Mouse (Mus musculus): ENCODE measurements around the gene Bace1. TPM values are rescaled to one million over a fixed set of nuclear protein-coding genes. Genes with fewer than 3 reads are reported as not detected.
A peak's percentile ranks its signal among the peaks of the same experiment; 100 is the strongest.

Bace1 gene
- polyA plus RNA-seq, 1 experiment from 2014 or later, result 56.5 TPM

GRCm38 (mm10) chr9:45853695-45854094 lies 15.3 kb downstream of the Bace1 start:
- Histone ChIP-seq H3K27me3 (replicated peaks) (no peaks in the 10 kb centered on the region), H3K9me3 (no peaks in the 10 kb centered on the region), H3K9ac (no peak overlapping the region), H3K27ac (no peak overlapping the region), H3K36me3 (replicated peaks) (peaks cover 34% of the 10 kb centered on the region), H3K4me2 (no peak overlapping the region), H3K4me1 (peaks cover 10% of the 10 kb centered on the region), H3K4me3 (no peak overlapping the region)
- no peak for ATAC-seq (replicated peaks)
- WGBS, result 96% methylated on average over 2 of the region's 2 CpGs

GRCm38 (mm10) chr9:45854136-45854535 lies 15.8 kb downstream of the Bace1 start:
- Histone ChIP-seq H3K36me3 (replicated peaks) (peaks cover 37% of the 10 kb centered on the region), H3K9me3 (no peaks in the 10 kb centered on the region), H3K4me2 (no peak overlapping the region), H3K4me1 (peaks cover 10% of the 10 kb centered on the region), H3K9ac (no peak overlapping the region), H3K27ac (no peak overlapping the region), H3K27me3 (replicated peaks) (no peaks in the 10 kb centered on the region), H3K4me3 (no peak overlapping the region)
- ATAC-seq (replicated peaks), result no peak
- 81% methylated on average over 1 of the region's 1 CpGs for WGBS

GRCm38 (mm10) chr9:45859364-45859763 lies 21.0 kb downstream of the Bace1 start:
- no peak overlapping the region for H3K27ac ChIP-seq
- no peak overlapping the region for H3K4me2 ChIP-seq
- peaks cover 68% of the 10 kb centered on the region for H3K36me3 ChIP-seq (replicated peaks)
- no peak overlapping the region for H3K4me3 ChIP-seq
- H3K27me3 ChIP-seq (replicated peaks), result no peaks in the 10 kb centered on the region
- H3K4me1 ChIP-seq, result no peaks in the 10 kb centered on the region
- WGBS, result 93% methylated on average over 10 of the region's 10 CpGs
- no peaks in the 10 kb centered on the region for H3K9me3 ChIP-seq
- ATAC-seq (replicated peaks), result no peak
- no peak overlapping the region for H3K9ac ChIP-seq

- H3K9me3 ChIP-seq, result no peaks in the 10 kb centered on the region
- H3K4me1 ChIP-seq, result no peaks in the 10 kb centered on the region
- H3K27ac ChIP-seq, result no peak overlapping the region
- H3K36me3 ChIP-seq (replicated peaks), result peaks cover 69% of the 10 kb centered on the region
- H3K4me3 ChIP-seq, result no peak overlapping the region
- H3K9ac ChIP-seq, result no peak overlapping the region
- H3K4me2 ChIP-seq, result no peak overlapping the region
- WGBS, result 89% methylated on average over 7 of the region's 7 CpGs
- H3K27me3 ChIP-seq (replicated peaks), result no peaks in the 10 kb centered on the region
- no peak for ATAC-seq (replicated peaks)
These were observed 23.4 kb downstream of the Bace1 start for GRCm38 (mm10) chr9:45861813-45862212.

- no peak for ATAC-seq (replicated peaks)
- no peaks in the 10 kb centered on the region for H3K4me1 ChIP-seq
- no peak overlapping the region for H3K9ac ChIP-seq
- no peak overlapping the region for H3K27ac ChIP-seq
- WGBS, result 95% methylated on average over 3 of the region's 3 CpGs
- H3K27me3 ChIP-seq (replicated peaks), result no peaks in the 10 kb centered on the region
- H3K36me3 ChIP-seq (replicated peaks), result peaks cover 58% of the 10 kb centered on the region
- no peaks in the 10 kb centered on the region for H3K9me3 ChIP-seq
- H3K4me2 ChIP-seq, result no peak overlapping the region
- H3K4me3 ChIP-seq, result no peak overlapping the region
These were observed 30.8 kb downstream of the Bace1 start for GRCm38 (mm10) chr9:45869181-45869580.

GRCm38 (mm10) chr9:45870265-45870664 lies 31.9 kb downstream of the Bace1 start:
- H3K4me1 ChIP-seq, result no peaks in the 10 kb centered on the region
- H3K9me3 ChIP-seq, result no peaks in the 10 kb centered on the region
- no peak for ATAC-seq (replicated peaks)
- WGBS, result 95% methylated on average over 3 of the region's 3 CpGs
- no peak overlapping the region for H3K4me2 ChIP-seq
- no peaks in the 10 kb centered on the region for H3K27me3 ChIP-seq (replicated peaks)
- no peak overlapping the region for H3K4me3 ChIP-seq
- no peak overlapping the region for H3K9ac ChIP-seq
- H3K27ac ChIP-seq, result no peak overlapping the region
- H3K36me3 ChIP-seq (replicated peaks), result peaks cover 60% of the 10 kb centered on the region

- Histone ChIP-seq H3K4me2 (no peak overlapping the region), H3K27ac (no peak overlapping the region), H3K4me1 (no peaks in the 10 kb centered on the region), H3K9ac (no peak overlapping the region), H3K9me3 (no peaks in the 10 kb centered on the region), H3K36me3 (replicated peaks) (peaks cover 29% of the 10 kb centered on the region), H3K4me3 (no peak overlapping the region), H3K27me3 (replicated peaks) (no peaks in the 10 kb centered on the region)
- ATAC-seq (replicated peaks), result no peak
- 91% methylated on average over 2 of the region's 2 CpGs for WGBS
These were observed 39.5 kb downstream of the Bace1 start for GRCm38 (mm10) chr9:45877928-45878327.

- H3K27ac ChIP-seq, result no peak overlapping the region
- no peak overlapping the region for H3K4me3 ChIP-seq
- H3K9me3 ChIP-seq, result no peaks in the 10 kb centered on the region
- no peaks in the 10 kb centered on the region for H3K27me3 ChIP-seq (replicated peaks)
- H3K4me1 ChIP-seq, result no peaks in the 10 kb centered on the region
- ATAC-seq (replicated peaks), result no peak
- H3K36me3 ChIP-seq (replicated peaks), result peaks cover 69% of the 10 kb centered on the region
- no peak overlapping the region for H3K4me2 ChIP-seq
- H3K9ac ChIP-seq, result no peak overlapping the region
These were observed 55.3 kb downstream of the Bace1 start for GRCm38 (mm10) chr9:45893681-45894080.

- Histone ChIP-seq H3K9ac (peak overlapping the region; percentile 97), H3K27ac (peak overlapping the region; percentile 98), H3K4me3 (peak overlapping the region; percentile 94), H3K4me1 (peaks cover 32% of the 10 kb centered on the region), H3K27me3 (replicated peaks) (no peaks in the 10 kb centered on the region), H3K36me3 (replicated peaks) (peaks cover 20% of the 10 kb centered on the region; the same call in 1 of the 2 replicates), H3K9me3 (no peaks in the 10 kb centered on the region), H3K4me2 (peak overlapping the region; percentile 73)
- ATAC-seq (replicated peaks), result no peak
- WGBS, result 54% methylated on average over 4 of the region's 4 CpGs
These were observed 66.8 kb downstream of the Bace1 start for GRCm38 (mm10) chr9:45905196-45905595.

GRCm38 (mm10) chr9:45905811-45906237 lies 67.4 kb downstream of the Bace1 start:
- peak; percentile 59 for ATAC-seq (replicated peaks)
- Histone ChIP-seq H3K27me3 (replicated peaks) (no peaks in the 10 kb centered on the region), H3K4me1 (peaks cover 32% of the 10 kb centered on the region), H3K4me2 (peak overlapping the region; percentile 73), H3K4me3 (peak overlapping the region; percentile 94), H3K36me3 (replicated peaks) (peaks cover 25% of the 10 kb centered on the region), H3K27ac (peak overlapping the region; percentile 98), H3K9me3 (no peaks in the 10 kb centered on the region), H3K9ac (peak overlapping the region; percentile 97)
- WGBS, result 0% methylated on average over 22 of the region's 27 CpGs

GRCm38 (mm10) chr9:45906355-45907077 lies 68.1 kb downstream of the Bace1 start, which contains the start of the genes Pcsk7 and Rnf214:
Pcsk7 (plus strand) TSS chr9:45906497.
Rnf214 (minus strand) TSS chr9:45906911.
- under 1% methylated on average over 76 of the region's 80 CpGs for WGBS
- peak within 1 kb of the TSS; percentile 78 for H3K4me2 ChIP-seq
- H3K4me1 ChIP-seq, result peaks cover 32% of the 10 kb centered on the region
- H3K9me3 ChIP-seq, result no peaks in the 10 kb centered on the region
- H3K9ac ChIP-seq, result peak within 1 kb of the TSS; percentile 97
- H3K4me3 ChIP-seq, result peak within 1 kb of the TSS; percentile 94
- peaks cover 31% of the 10 kb centered on the region for H3K36me3 ChIP-seq (replicated peaks)
- H3K27me3 ChIP-seq (replicated peaks), result no peaks in the 10 kb centered on the region
- peak; percentile 93 for ATAC-seq (replicated peaks)
- peak within 1 kb of the TSS; percentile 98 for H3K27ac ChIP-seq

GRCm38 (mm10) chr9:45907078-45907428 lies 68.7 kb downstream of the Bace1 start:
- Histone ChIP-seq H3K9me3 (no peaks in the 10 kb centered on the region), H3K9ac (peak overlapping the region; percentile 97), H3K4me3 (peak overlapping the region; percentile 94), H3K27ac (peak overlapping the region; percentile 98), H3K36me3 (replicated peaks) (peaks cover 37% of the 10 kb centered on the region), H3K27me3 (replicated peaks) (no peaks in the 10 kb centered on the region), H3K4me2 (peak overlapping the region; percentile 78), H3K4me1 (peaks cover 32% of the 10 kb centered on the region)
- WGBS, result under 1% methylated on average over 19 of the region's 19 CpGs
- no peak; the same call in 1 of the 2 replicates for ATAC-seq (replicated peaks)

GRCm38 (mm10) chr9:45910995-45911394 lies 72.6 kb downstream of the Bace1 start:
- Histone ChIP-seq H3K4me2 (no peak overlapping the region), H3K36me3 (replicated peaks) (peaks cover 53% of the 10 kb centered on the region)
- 96% methylated on average over 3 of the region's 3 CpGs for WGBS

More at GRCm38 (mm10) chr9:45910995-45911394, 72.6 kb downstream of the Bace1 start:
- Histone ChIP-seq H3K9ac (no peak overlapping the region), H3K4me1 (peaks cover 15% of the 10 kb centered on the region), H3K27me3 (replicated peaks) (no peaks in the 10 kb centered on the region), H3K9me3 (no peaks in the 10 kb centered on the region), H3K27ac (no peak overlapping the region), H3K4me3 (no peak overlapping the region)
- ATAC-seq (replicated peaks), result no peak
